Comparison of ENCODE assay signal across 8 mouse cellular contexts in the genomic region with DNA sequence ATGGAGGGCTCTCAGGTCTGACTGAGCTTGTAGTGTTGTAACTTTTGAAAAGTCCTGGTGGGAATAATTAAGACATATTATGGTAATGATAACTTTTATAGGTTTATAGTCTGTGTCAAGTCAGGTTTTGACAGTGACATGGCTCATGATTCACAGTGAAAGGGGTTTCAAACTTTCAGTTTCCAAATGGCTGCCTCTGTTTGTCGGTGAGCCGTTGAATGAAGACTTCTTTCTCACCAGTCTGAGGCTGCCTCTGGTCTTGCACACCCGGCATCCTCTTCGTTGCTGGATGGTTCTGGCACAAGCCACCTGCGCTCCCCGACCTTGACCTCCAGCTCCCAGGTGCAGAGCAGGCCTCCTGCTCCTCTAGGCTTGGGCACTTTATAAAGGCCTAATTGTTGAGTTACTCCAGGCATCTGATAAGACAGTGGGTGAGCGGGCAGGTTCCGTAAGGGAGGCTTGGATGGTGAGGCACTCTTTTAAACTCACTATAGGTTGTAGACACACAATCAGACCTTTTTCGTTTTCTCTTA. TPM values are rescaled to one million over a fixed set of nuclear protein-coding genes. Genes with fewer than 3 reads are reported as not detected.
A peak's percentile ranks its signal among the peaks of the same experiment; 100 is the strongest.
DNase-seq lines count a peak whose midpoint lies in the region; ATAC-seq lines count a peak whose summit lies in the region.

No protein-coding gene starts in this region.

- no peak for ATAC-seq in kidney, embryonic 14.5 days (ENCODE audit: low FRiP score, low TSS enrichment)
- ATAC-seq in hindbrain, embryonic 15.5 days (ENCODE audit: low FRiP score, low read depth): no peak
- ATAC-seq in midbrain, embryonic 16.5 days: no peak

- H3K4me1 ChIP-seq in kidney, embryonic 14.5 days (ENCODE audit: control insufficient read depth, insufficient read depth, low read length): peaks cover 38% of the 10 kb centered on the region
- peaks cover 38% of the 10 kb centered on the region for H3K4me1 ChIP-seq in brown adipose tissue, adult 24 weeks (ENCODE audit: control insufficient read depth, insufficient read depth, insufficient read length, low read length)
- peaks cover 56% of the 10 kb centered on the region for H3K4me1 ChIP-seq in hindbrain, embryonic 15.5 days (replicated peaks)
- peaks cover 35% of the 10 kb centered on the region for H3K4me1 ChIP-seq in midbrain, embryonic 16.5 days (ENCODE audit: control insufficient read depth, insufficient read depth, low read length)

- no peak overlapping the region; the same call in 1 of the 2 replicates for H3K9ac ChIP-seq in kidney, embryonic 14.5 days (ENCODE audit: low read depth, low read length)
- H3K9ac ChIP-seq in hindbrain, embryonic 15.5 days: no peak overlapping the region
- H3K9ac ChIP-seq in midbrain, embryonic 16.5 days (ENCODE audit: low read depth, low read length): peak overlapping the region; percentile 23; the same call in 1 of the 2 replicates

- H3K4me2 ChIP-seq in kidney, embryonic 14.5 days (replicated peaks; ENCODE audit: low read depth, low read length): peak overlapping the region; percentile 96
- H3K4me2 ChIP-seq in hindbrain, embryonic 15.5 days: peak overlapping the region; percentile 97
- H3K4me2 ChIP-seq in midbrain, embryonic 16.5 days (ENCODE audit: low read length): peak overlapping the region; percentile 97

- no peak for DNase-seq in kidney, postnatal 36 days
- DNase-seq in cerebellum, adult 9-11 months: no peak
- no peak for DNase-seq in right cerebral cortex, adult 2 months (ENCODE audit: low spot score in 2 of 2)
- DNase-seq in frontal cortex, adult 2 months (ENCODE audit: extremely low spot score in 1 of 2, low spot score in 1 of 2): no peak

- no peaks in the 10 kb centered on the region for H3K36me3 ChIP-seq in kidney, embryonic 14.5 days (ENCODE audit: control insufficient read depth, insufficient read depth, low read length)
- H3K36me3 ChIP-seq in hindbrain, embryonic 15.5 days: no peaks in the 10 kb centered on the region
- H3K36me3 ChIP-seq in midbrain, embryonic 16.5 days (ENCODE audit: control insufficient read depth, insufficient read depth, low read length): no peaks in the 10 kb centered on the region

- H3K4me3 ChIP-seq in kidney, embryonic 14.5 days (ENCODE audit: low read length): no peak overlapping the region; the same call in 1 of the 2 replicates
- H3K4me3 ChIP-seq in brown adipose tissue, adult 24 weeks (ENCODE audit: insufficient read depth, low read depth, low read length): peak overlapping the region; percentile 97
- peak overlapping the region; percentile 93 for H3K4me3 ChIP-seq in hindbrain, embryonic 15.5 days
- peak overlapping the region; percentile 6; the same call in 1 of the 2 replicates for H3K4me3 ChIP-seq in midbrain, embryonic 16.5 days (ENCODE audit: low read depth, low read length)

- 0 out of 2 replicates have a peak, but pooled peaks cover 2% of the 10 kb centered on the region for H3K27me3 ChIP-seq in kidney, embryonic 14.5 days (ENCODE audit: control insufficient read depth, insufficient read depth, low read length)
- H3K27me3 ChIP-seq in hindbrain, embryonic 15.5 days: no peaks in the 10 kb centered on the region
- H3K27me3 ChIP-seq in midbrain, embryonic 16.5 days (ENCODE audit: control insufficient read depth, insufficient read depth, low read depth, low read length): no peaks in the 10 kb centered on the region

- H3K9me3 ChIP-seq in kidney, embryonic 14.5 days (ENCODE audit: control insufficient read depth, low read length): no peaks in the 10 kb centered on the region
- H3K9me3 ChIP-seq in hindbrain, embryonic 15.5 days: no peaks in the 10 kb centered on the region
- H3K9me3 ChIP-seq in midbrain, embryonic 16.5 days (replicated peaks; ENCODE audit: control insufficient read depth, low read length, poor library complexity, severe bottlenecking): no peaks in the 10 kb centered on the region

- 71% methylated on average over 9 of the region's 9 CpGs for WGBS in kidney, embryonic 14.5 days
- WGBS in hindbrain, embryonic 15.5 days: 41% methylated on average over 9 of the region's 9 CpGs
- WGBS in midbrain, embryonic 16.5 days: 44% methylated on average over 9 of the region's 9 CpGs

- no peak overlapping the region; the same call in 1 of the 2 replicates for H3K27ac ChIP-seq in kidney, embryonic 14.5 days (ENCODE audit: low read depth, low read length)
- peak overlapping the region; percentile 94 for H3K27ac ChIP-seq in brown adipose tissue, adult 24 weeks (replicated peaks; ENCODE audit: low read depth, low read length)
- peak overlapping the region; percentile 46 for H3K27ac ChIP-seq in hindbrain, embryonic 15.5 days (replicated peaks)
- no peak overlapping the region for H3K27ac ChIP-seq in midbrain, embryonic 16.5 days (ENCODE audit: low read length)

RNA-seq across cellular contexts. Expression of gene Trak1, which starts 2.0 kb away (rescaled TPM):
- polyA plus RNA-seq in kidney, embryonic 14.5 days (2014; fragmentation: Nextera tagmentation; extraction: Ambion mirVana): 10.8 and 15.4 TPM in 2 replicates
- polyA plus RNA-seq in brown adipose tissue, adult 24 weeks (2012; ENCODE audit: insufficient read depth, insufficient read length, missing spikeins): 64.3 and 66.0 TPM in 2 replicates
- 58.3 and 58.4 TPM in 2 replicates for polyA plus RNA-seq in hindbrain, embryonic 15.5 days (2015; fragmentation: Nextera tagmentation; extraction: Ambion mirVana)
- polyA plus RNA-seq in midbrain, embryonic 16.5 days (2015; fragmentation: Nextera tagmentation; extraction: Ambion mirVana): 53.8 and 60.6 TPM in 2 replicates
- 136 and 139 TPM in 2 replicates for polyA plus RNA-seq in frontal cortex, adult 2 months (2012; rRNA removed)

RNA-seq across cellular contexts. Expression of gene Ulk4, which starts 22.3 kb away (rescaled TPM):
- polyA plus RNA-seq in kidney, embryonic 14.5 days (2014; fragmentation: Nextera tagmentation; extraction: Ambion mirVana): 124 and 166 TPM in 2 replicates
- polyA plus RNA-seq in brown adipose tissue, adult 24 weeks (2012; ENCODE audit: insufficient read depth, insufficient read length, missing spikeins): 4.4 TPM in 1 of 2 replicates, not detected in the other
- polyA plus RNA-seq in hindbrain, embryonic 15.5 days (2015; fragmentation: Nextera tagmentation; extraction: Ambion mirVana): 75.9 and 94.1 TPM in 2 replicates
- 102 and 112 TPM in 2 replicates for polyA plus RNA-seq in midbrain, embryonic 16.5 days (2015; fragmentation: Nextera tagmentation; extraction: Ambion mirVana)
- 5.9 and 6.2 TPM in 2 replicates for polyA plus RNA-seq in frontal cortex, adult 2 months (2012; rRNA removed)

Comparison
In these comparisons a context has a peak if more than half of its experiments do, and no peak if none do; other contexts are left out.
1. H3K27ac ChIP-seq: peak in brown adipose tissue, adult 24 weeks (single experiment) and hindbrain, embryonic 15.5 days (single experiment); none in kidney, embryonic 14.5 days (single experiment) and midbrain, embryonic 16.5 days (single experiment).
2. RNA of gene Ulk4, which starts 22.3 kb away (polyA plus RNA-seq): 124 to 166 TPM in kidney, embryonic 14.5 days, 102 to 112 TPM in midbrain, embryonic 16.5 days and 75.9 to 94.1 TPM in hindbrain, embryonic 15.5 days; 5.9 to 6.2 TPM in frontal cortex, adult 2 months and 4.4 TPM in brown adipose tissue, adult 24 weeks; every median in the first group is over 10 times any median in the second.
3. Peak in every context shown above with its lines, with median percentiles within 50 percentile points of each other: H3K4me2 ChIP-seq.